Mouse (Mus musculus): Measurements from ENCODE around the gene Theg.

The Theg gene

DNA sequence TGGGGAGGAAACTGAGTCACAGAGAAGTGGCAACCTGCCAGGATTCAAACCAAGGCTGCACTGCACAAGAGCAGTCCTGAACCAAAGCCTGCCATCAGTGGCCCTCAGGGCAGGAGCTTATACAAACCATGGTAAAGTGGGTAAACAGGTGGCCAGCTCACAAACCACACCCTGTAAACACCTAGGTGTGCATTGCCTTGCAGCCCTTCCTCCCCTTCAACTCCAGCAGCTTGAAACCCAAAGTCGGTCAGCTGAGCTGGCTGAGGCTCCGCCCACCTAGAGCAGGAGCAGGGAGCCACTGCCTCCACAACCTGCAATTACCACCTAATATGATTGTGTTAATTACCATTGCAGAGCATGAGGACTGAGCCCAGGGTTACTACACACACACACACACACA is 20.8 kb upstream of the Theg start:
- POLR2A ChIA-PET: interaction anchor here in 3 of 4 experiments (0.6 to 1.7 kb wide), 5 partner anchors 9 to 74 kb away, joined by 3 to 4 read pairs (median 3); partner anchors contain the start of gene Cdc34 (in 1 of the 3)
- CTCF ChIA-PET: interaction anchor here in 3 of 4 experiments (0.6 to 2.0 kb wide), 7 partner anchors 11 to 204 kb away, joined by 3 to 11 read pairs (median 3); partner anchors contain the start of gene Madcam1 (in 1 of the 3)

DNA sequence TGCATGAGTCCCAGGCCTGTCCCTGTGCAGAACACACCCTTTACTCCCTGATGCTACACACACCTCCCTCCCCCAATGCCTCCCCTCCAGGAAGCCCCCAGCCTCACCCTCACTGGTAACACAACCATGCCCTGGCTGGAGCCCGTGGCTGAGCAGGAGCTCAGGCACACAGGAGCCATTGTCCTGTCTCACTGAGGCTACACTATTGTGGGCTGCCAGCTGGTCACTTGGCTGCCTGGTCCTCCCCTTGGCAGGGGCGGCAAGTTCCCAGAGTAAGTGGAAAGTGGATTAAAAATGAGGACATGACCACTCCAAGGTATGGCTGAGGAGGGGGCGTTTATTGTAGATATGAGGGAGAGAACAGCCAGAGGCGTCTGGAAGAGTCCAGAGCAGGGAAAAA is 19.4 kb upstream of the Theg start:
- ChIA-PET POLR2A (interaction anchor here in 1 of 4 experiments (0.6 kb wide), 1 partner anchor 561 kb away, joined by 6 read pairs; no protein-coding TSS in a partner anchor), CTCF (no interaction called here)

DNA sequence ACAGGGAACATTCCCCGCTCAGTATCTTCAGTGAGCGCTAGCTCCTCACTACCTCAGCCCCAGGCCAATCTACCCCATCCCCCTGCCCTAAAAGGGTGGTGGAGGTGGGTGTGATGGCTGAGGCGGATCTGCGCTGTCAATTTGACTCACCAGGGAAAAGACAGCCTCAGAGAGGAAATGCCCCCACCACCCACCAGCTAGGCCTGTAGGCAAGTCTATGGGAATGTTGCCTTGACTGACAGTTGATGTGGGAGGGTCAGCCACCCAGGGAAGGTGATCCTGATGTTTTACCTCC is 10.8 kb upstream of the Theg start:
- CTCF ChIA-PET: interaction anchor here in 3 of 4 experiments (1.0 to 4.3 kb wide), 6 partner anchors 10 to 67 kb away, joined by 3 to 135 read pairs (median 27); partner anchors contain the start of genes Madcam1 (in 2 of the 3), Odf3l2 (in 2 of the 3) and C2cd4c (in 1 of the 3)
- POLR2A ChIA-PET: interaction anchor here in 2 of 4 experiments (0.9 to 3.0 kb wide), 3 partner anchors 14 to 54 kb away, joined by 4 to 12 read pairs (median 6); no protein-coding TSS in a partner anchor

GRCm38 (mm10) chr10:79597051-79597935 is 10.2 kb upstream of the Theg start:
- CTCF ChIA-PET: interaction anchor here (0.6 to 4.3 kb wide), 13 partner anchors 11 to 183 kb away, joined by 3 to 135 read pairs (median 4); partner anchors contain the start of genes Madcam1 (in 2 of the 4), Odf3l2 (in 2 of the 4), C2cd4c (in 1 of the 4) and Mier2 (in 1 of the 4)
- POLR2A ChIA-PET: interaction anchor here in 3 of 4 experiments (0.6 to 3.0 kb wide), 9 partner anchors 12 to 571 kb away, joined by 3 to 12 read pairs (median 5); partner anchors contain the start of genes C2cd4c (in 1 of the 3) and Odf3l2 (in 1 of the 3)

GRCm38 (mm10) chr10:79595590-79595929 is 8.4 kb upstream of the Theg start:
- POLR2A ChIA-PET: interaction anchor here (0.6 to 3.0 kb wide), 27 partner anchors 11 to 1586 kb away, joined by 3 to 14 read pairs (median 4); partner anchors contain the start of genes C2cd4c (in 2 of the 4), Odf3l2 (in 2 of the 4), Bsg (in 1 of the 4) and Madcam1 (in 1 of the 4)
- CTCF ChIA-PET: interaction anchor here (0.5 to 4.3 kb wide), 67 partner anchors 9 to 1131 kb away, joined by 3 to 135 read pairs (median 6); partner anchors contain the start of genes Odf3l2 (in 3 of the 4), C2cd4c (in 2 of the 4), Madcam1 (in 2 of the 4) and Tpgs1 (in 2 of the 4)

GRCm38 (mm10) chr10:79594872-79595589 is 7.9 kb upstream of the Theg start:
- CTCF ChIA-PET: interaction anchor here (0.5 to 4.3 kb wide), 85 partner anchors 8 to 1130 kb away, joined by 3 to 135 read pairs (median 4); partner anchors contain the start of genes C2cd4c (in 3 of the 4), Madcam1 (in 3 of the 4), Odf3l2 (in 3 of the 4) and Theg (in 2 of the 4)
- POLR2A ChIA-PET: interaction anchor here (0.6 to 3.0 kb wide), 31 partner anchors 10 to 1585 kb away, joined by 3 to 14 read pairs (median 3); partner anchors contain the start of genes C2cd4c (in 2 of the 4), Odf3l2 (in 2 of the 4), Bsg (in 1 of the 4) and Madcam1 (in 1 of the 4)

GRCm38 (mm10) chr10:79594111-79594510 is 7.0 kb upstream of the Theg start:
- CTCF ChIA-PET: interaction anchor here (1.0 to 4.3 kb wide), 10 partner anchors 7 to 79 kb away, joined by 3 to 135 read pairs (median 8); partner anchors contain the start of genes Madcam1 (in 2 of the 4), C2cd4c (in 1 of the 4), Odf3l2 (in 1 of the 4) and Theg (in 1 of the 4)
- POLR2A ChIA-PET: interaction anchor here in 1 of 4 experiments (1.7 kb wide), 1 partner anchor 71 kb away, joined by 6 read pairs; no protein-coding TSS in a partner anchor

DNA sequence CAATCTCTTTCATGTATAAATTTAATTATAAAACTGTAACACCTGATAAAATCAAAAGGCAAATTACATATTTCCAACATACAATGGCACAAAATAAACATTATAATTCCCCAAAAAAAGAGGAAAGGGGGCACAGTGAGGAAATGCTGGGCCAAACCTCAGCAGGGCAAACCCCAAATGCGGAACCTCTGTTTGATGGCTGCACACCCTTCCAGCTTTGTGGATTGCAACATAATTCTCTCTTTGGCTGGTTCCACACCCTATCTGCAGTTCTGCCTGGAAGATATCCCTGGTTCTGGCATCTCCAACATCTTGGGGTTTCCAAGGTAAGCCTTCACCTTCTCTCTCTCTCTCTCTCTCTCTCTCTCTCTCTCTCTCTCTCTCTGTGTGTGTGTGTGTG is 3.6 kb upstream of the Theg start:
- ChIA-PET CTCF (no interaction called here), POLR2A (no interaction called here)

DNA sequence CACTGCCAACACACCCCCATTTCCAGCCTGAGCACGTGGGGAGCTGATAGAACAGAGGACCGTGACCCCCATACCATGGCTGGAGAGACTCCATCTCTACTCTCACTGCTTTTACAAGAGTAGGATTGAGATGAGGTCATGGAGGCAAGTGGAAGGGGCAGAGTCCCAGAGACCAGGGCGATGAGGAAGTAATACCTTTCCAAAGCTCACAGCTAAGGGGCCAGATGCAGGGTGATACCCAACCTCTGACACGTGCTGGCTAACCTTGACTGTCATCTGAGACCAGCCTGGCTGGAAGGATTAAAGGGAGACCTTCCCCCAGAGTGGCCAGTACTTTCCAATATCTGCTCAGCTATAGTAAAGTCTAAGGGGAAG is 608 bp upstream of the Theg start:
- ChIA-PET CTCF (no interaction called here), POLR2A (no interaction called here)

- ChIA-PET CTCF (interaction anchor here in 3 of 4 experiments (0.6 to 1.0 kb wide), 5 partner anchors 8 to 575 kb away, joined by 3 to 7 read pairs (median 4); partner anchors contain the start of gene C2cd4c (in 1 of the 3)), POLR2A (interaction anchor here in 1 of 4 experiments (0.7 to 1.3 kb wide), 2 partner anchors 84 to 98 kb away, joined by 3 to 6 read pairs; no protein-coding TSS in a partner anchor)
Measured at GRCm38 (mm10) chr10:79586243-79586642, 888 bp downstream of the Theg start.

- POLR2A ChIA-PET: interaction anchor here in 1 of 4 experiments (0.7 to 2.4 kb wide), 3 partner anchors 9 to 98 kb away, joined by 3 to 6 read pairs (median 6); no protein-coding TSS in a partner anchor
- CTCF ChIA-PET: interaction anchor here in 2 of 4 experiments (0.6 to 1.3 kb wide), 6 partner anchors 9 to 576 kb away, joined by 3 to 7 read pairs (median 4); partner anchors contain the start of gene C2cd4c (in 1 of the 2)
Measured at GRCm38 (mm10) chr10:79585723-79586122, 1.4 kb downstream of the Theg start.

DNA sequence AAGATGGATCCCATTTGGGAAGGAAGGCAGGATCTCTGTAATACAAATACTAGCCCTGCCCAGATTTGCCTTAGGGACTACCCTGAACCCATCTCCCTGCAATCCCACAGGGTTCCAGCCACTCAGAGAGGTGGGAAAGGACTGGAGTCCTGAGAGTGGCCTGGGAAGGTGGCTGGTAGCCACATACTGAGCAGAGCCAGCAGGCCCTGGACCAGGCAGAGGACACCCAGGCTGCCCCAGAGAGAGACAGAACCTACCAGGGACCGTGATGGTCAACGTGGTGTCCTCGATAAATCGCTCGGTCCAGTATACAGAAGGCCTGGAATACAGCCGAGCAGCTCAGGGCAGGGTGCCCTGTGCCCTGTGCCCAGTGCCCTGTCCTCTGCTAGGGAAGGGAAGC is 2.0 kb downstream of the Theg start:
- POLR2A ChIA-PET: interaction anchor here in 2 of 4 experiments (1.0 to 2.4 kb wide), 3 partner anchors 10 to 15 kb away, joined by 3 to 6 read pairs (median 3); no protein-coding TSS in a partner anchor
- CTCF ChIA-PET: interaction anchor here in 2 of 4 experiments (0.7 to 2.0 kb wide), 4 partner anchors 10 to 67 kb away, joined by 3 to 4 read pairs (median 3); partner anchors contain the start of gene C2cd4c (in 1 of the 2)

DNA sequence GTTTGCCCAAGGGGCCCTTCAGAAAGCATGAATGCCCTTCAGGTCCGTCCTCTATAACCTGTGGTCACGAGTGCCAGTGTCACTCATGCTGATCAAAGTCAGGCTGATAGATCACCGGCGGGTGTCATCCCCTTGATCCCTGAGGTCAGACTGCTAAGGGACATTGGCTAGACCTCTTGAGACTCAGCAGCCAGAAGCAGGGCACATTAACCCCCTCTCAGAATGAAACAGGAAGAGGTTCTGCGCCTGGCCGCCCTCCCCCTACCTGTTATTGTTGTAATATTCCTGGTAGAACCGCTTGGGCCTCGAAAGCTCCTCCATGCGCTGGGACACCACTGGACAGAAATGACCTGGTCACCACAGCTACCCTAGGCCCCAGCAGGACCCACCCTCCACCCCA is 2.7 kb downstream of the Theg start:
- POLR2A ChIA-PET: interaction anchor here in 2 of 4 experiments (1.0 to 2.4 kb wide), 3 partner anchors 11 to 16 kb away, joined by 3 to 6 read pairs (median 3); no protein-coding TSS in a partner anchor
- CTCF ChIA-PET: interaction anchor here in 3 of 4 experiments (0.9 to 2.3 kb wide), 5 partner anchors 11 to 68 kb away, joined by 3 to 12 read pairs (median 4); partner anchors contain the start of gene C2cd4c (in 1 of the 3)

DNA sequence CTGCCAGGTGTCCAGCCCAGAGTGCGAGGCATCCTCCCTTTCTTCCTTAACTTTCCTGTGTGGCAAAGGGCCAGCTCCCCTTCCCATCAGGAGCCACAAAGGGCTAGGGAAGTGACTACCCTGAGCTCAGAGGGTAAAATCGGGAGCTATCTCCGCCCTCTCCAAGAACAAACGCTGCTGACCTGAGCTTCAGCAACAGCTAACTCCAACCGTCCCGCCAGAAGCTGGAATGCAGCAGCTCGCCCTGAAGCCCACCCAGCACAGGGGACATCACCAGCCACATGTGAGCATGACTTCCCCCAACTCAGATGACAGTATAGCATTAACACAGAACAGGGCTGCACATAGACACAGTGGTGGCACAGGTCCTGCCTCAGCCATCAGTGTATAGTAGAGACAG is 3.1 kb downstream of the Theg start:
- ChIA-PET POLR2A (interaction anchor here in 2 of 4 experiments (1.0 to 2.4 kb wide), 4 partner anchors 11 to 104 kb away, joined by 3 to 6 read pairs (median 4); no protein-coding TSS in a partner anchor), CTCF (interaction anchor here in 3 of 4 experiments (0.6 to 2.3 kb wide), 5 partner anchors 11 to 578 kb away, joined by 4 to 12 read pairs (median 11); partner anchors contain the start of gene C2cd4c (in 1 of the 3))

GRCm38 (mm10) chr10:79581501-79581900 is 5.6 kb downstream of the Theg start:
- ChIA-PET CTCF (interaction anchor here in 1 of 4 experiments (0.5 to 1.5 kb wide), 2 partner anchors 72 to 84 kb away, joined by 3 read pairs; no protein-coding TSS in a partner anchor), POLR2A (interaction anchor here in 2 of 4 experiments (0.9 to 1.7 kb wide), 3 partner anchors 14 to 82 kb away, joined by 3 to 5 read pairs (median 5); no protein-coding TSS in a partner anchor)

GRCm38 (mm10) chr10:79580811-79581210 is 6.3 kb downstream of the Theg start:
- ChIA-PET CTCF (interaction anchor here in 3 of 4 experiments (0.5 to 1.5 kb wide), 9 partner anchors 14 to 1202 kb away, joined by 3 to 7 read pairs (median 3); partner anchors contain the start of genes C2cd4c (in 1 of the 3) and Tpgs1 (in 1 of the 3)), POLR2A (interaction anchor here in 2 of 4 experiments (1.2 to 1.7 kb wide), 3 partner anchors 15 to 114 kb away, joined by 4 to 5 read pairs (median 5); no protein-coding TSS in a partner anchor)

DNA sequence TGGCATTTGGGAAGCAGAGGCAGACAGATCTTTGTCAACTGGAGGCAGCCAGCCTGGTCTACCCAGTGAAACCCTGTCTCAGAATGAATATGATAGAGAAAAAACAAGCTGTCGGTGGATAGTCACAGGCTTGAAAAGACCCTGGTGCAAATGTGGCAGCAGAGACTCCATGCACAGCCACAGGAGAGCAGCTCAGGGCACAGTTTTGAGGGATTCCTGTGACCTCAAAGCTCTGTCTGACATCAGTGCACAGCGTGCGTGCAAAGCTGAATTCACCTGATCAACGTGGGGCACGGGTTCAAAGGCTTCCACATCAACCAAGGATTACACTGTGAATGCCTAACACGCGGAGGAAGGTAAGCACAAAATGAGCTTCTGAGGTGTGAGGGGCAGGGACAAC is 6.8 kb downstream of the Theg start:
- ChIA-PET POLR2A (interaction anchor here in 3 of 4 experiments (0.5 to 1.7 kb wide), 4 partner anchors 15 to 664 kb away, joined by 4 to 5 read pairs (median 5); no protein-coding TSS in a partner anchor), CTCF (interaction anchor here (0.5 to 2.5 kb wide), 13 partner anchors 15 to 1202 kb away, joined by 3 to 17 read pairs (median 4); partner anchors contain the start of genes C2cd4c (in 1 of the 4) and Tpgs1 (in 1 of the 4))
